Mouse (Mus musculus) forebrain, postnatal 0 days (tissue): ENCODE results near the gene Ptprk. TPM values are rescaled to one million over a fixed set of nuclear protein-coding genes. Genes with fewer than 3 reads are reported as not detected.

Experiments used
- ATAC-seq: fragments of 200-750 bp; cut with Nextera tagmentation; 2 replicates; pipeline ENCODE4 v1.8.0; 2017; ENCODE audit warnings: mild to moderate bottlenecking, moderate library complexity
- DNase-seq: peaks from one replicate; pipeline ENCODE4 v3.0.0-alpha.2; 2015
- H3K27ac ChIP-seq: fragments of 300-500 bp; sonication (generic); 2 replicates; pipeline ENCODE4 v1.5.1; 2014; ENCODE audit warnings: low read depth, mild to moderate bottlenecking, antibody characterized with exemption, low read length, moderate library complexity, mixed read lengths
- H3K27me3 ChIP-seq: fragments of 300-500 bp; sonication (generic); 2 replicates; pipeline ENCODE4 v1.6.1; 2014; ENCODE audit warnings: mild to moderate bottlenecking, low read length, mixed read lengths; ENCODE audit not compliant: insufficient read depth
- H3K36me3 ChIP-seq: fragments of 300-500 bp; sonication (generic); 2 replicates; pipeline ENCODE4 v1.6.1; 2014; ENCODE audit warnings: mild to moderate bottlenecking, moderate library complexity; ENCODE audit not compliant: insufficient read depth
- H3K4me1 ChIP-seq: fragments of 300-500 bp; sonication (generic); 2 replicates; pipeline ENCODE4 v1.6.1; 2014; ENCODE audit warnings: antibody characterized with exemption; ENCODE audit not compliant: insufficient read depth
- H3K4me2 ChIP-seq: fragments of 300-500 bp; sonication (generic); 2 replicates; pipeline ENCODE4 v1.6.1; 2014; ENCODE audit warnings: low read depth, mild to moderate bottlenecking, moderate library complexity
- H3K4me3 ChIP-seq: fragments of 300-500 bp; sonication (generic); 2 replicates; pipeline ENCODE4 v1.5.1; 2014; ENCODE audit warnings: low read depth, low read length, mixed read lengths
- H3K9ac ChIP-seq: fragments of 300-500 bp; sonication (generic); 2 replicates; pipeline ENCODE4 v1.6.1; 2014; ENCODE audit warnings: mild to moderate bottlenecking
- H3K9me3 ChIP-seq: fragments of 300-500 bp; sonication (generic); 2 replicates; pipeline ENCODE4 v1.6.1; 2016; ENCODE audit warnings: low read length
- CTCF ChIP-seq: sonication (generic); IDR thresholded peaks from 2 replicates; pipeline ENCODE4 v1.5.1; 2016; ENCODE audit warnings: antibody characterized with exemption, control low read depth, low read depth
- WGBS: fragments of 180-500 bp; shearing (Covaris S2); extraction: QIAGEN DNeasy Blood & Tissue Kit; methylation state at CpG from one replicate; pipeline ENCODE4 v1.1.7; 2014; 5-methylcytosine and 5-hydroxymethylcytosine counted together
- polyA plus RNA-seq: library from polyadenylated mRNA; unstranded; fragments of >200 nt; fragmentation: Nextera tagmentation; extraction: Ambion mirVana; gene quantifications from 2 replicates; pipeline ENCODE4 v1.2.1, GENCODE M21; 2015
- total RNA-seq: library from RNA; depleted of rRNA; stranded (reverse); fragments of >200 nt; gene quantifications from 2 replicates; pipeline ENCODE4 v1.2.3, GENCODE M21; 2014

The Ptprk gene
- total and polyA plus RNA-seq, 2 experiments from 2014 or later = 27.1 to 66.8 TPM

- Histone ChIP-seq H3K4me2 (peak overlapping the region; percentile 69), H3K4me1 (peaks cover 8% of the 10 kb centered on the region; the same call in 1 of the 2 replicates), H3K27me3 (no peaks in the 10 kb centered on the region), H3K9me3 (no peaks in the 10 kb centered on the region), H3K9ac (peak overlapping the region; percentile 85), H3K36me3 (no peaks in the 10 kb centered on the region), H3K27ac (peak overlapping the region; percentile 87), H3K4me3 (peak overlapping the region; percentile 73)
- DNase-seq (peak; percentile 57), ATAC-seq (no peak)
- TF ChIP-seq CTCF = no peak
- WGBS = under 1% methylated on average over 22 of the region's 22 CpGs
Observed at GRCm38 (mm10) chr10:28075491-28076035, 943 bp downstream of the Ptprk start.

- peak overlapping the region; percentile 87 for H3K27ac ChIP-seq
- peak overlapping the region; percentile 69 for H3K4me2 ChIP-seq
- H3K4me3 ChIP-seq = peak overlapping the region; percentile 73
- TF ChIP-seq CTCF = 0 out of 2 replicates have a peak, but pooled peaks have one; percentile 11
- peaks cover 8% of the 10 kb centered on the region; the same call in 1 of the 2 replicates for H3K4me1 ChIP-seq
- no peaks in the 10 kb centered on the region for H3K36me3 ChIP-seq
- peak; percentile 43 for DNase-seq
- peak overlapping the region; percentile 85 for H3K9ac ChIP-seq
- no peaks in the 10 kb centered on the region for H3K9me3 ChIP-seq
- 1% methylated on average over 30 of the region's 30 CpGs for WGBS
- no peak for ATAC-seq
- no peaks in the 10 kb centered on the region for H3K27me3 ChIP-seq
Observed at GRCm38 (mm10) chr10:28076036-28076855, 1.6 kb downstream of the Ptprk start.

- Histone ChIP-seq H3K4me3 (peak overlapping the region; percentile 73), H3K36me3 (no peaks in the 10 kb centered on the region), H3K27ac (no peak overlapping the region), H3K27me3 (no peaks in the 10 kb centered on the region), H3K4me2 (peak overlapping the region; percentile 69), H3K9ac (peak overlapping the region; percentile 32; the same call in 1 of the 2 replicates), H3K9me3 (no peaks in the 10 kb centered on the region), H3K4me1 (peaks cover 6% of the 10 kb centered on the region; the same call in 1 of the 2 replicates)
- 74% methylated on average over 1 of the region's 1 CpGs for whole genome bisulfite sequencing
- peak; percentile 41 for TF ChIP-seq CTCF
- DNase-seq (peak; percentile 24), ATAC-seq (no peak)
Observed at GRCm38 (mm10) chr10:28078270-28078669, 3.6 kb downstream of the Ptprk start.

GRCm38 (mm10) chr10:28081221-28081620 is 6.6 kb downstream of the Ptprk start:
- H3K4me3 ChIP-seq = no peak overlapping the region
- no peak overlapping the region for H3K27ac ChIP-seq
- H3K27me3 ChIP-seq = no peaks in the 10 kb centered on the region
- ATAC-seq (no peak), DNase-seq (no peak)
- 84% methylated on average over 2 of the region's 2 CpGs for WGBS
- H3K4me1 ChIP-seq = no peaks in the 10 kb centered on the region
- no peak overlapping the region for H3K9ac ChIP-seq
- peak overlapping the region; percentile 69 for H3K4me2 ChIP-seq
- no peak for TF ChIP-seq CTCF
- no peaks in the 10 kb centered on the region for H3K9me3 ChIP-seq
- H3K36me3 ChIP-seq = no peaks in the 10 kb centered on the region

- ATAC-seq = no peak
- Histone ChIP-seq H3K9me3 (no peaks in the 10 kb centered on the region), H3K9ac (no peak overlapping the region), H3K36me3 (no peaks in the 10 kb centered on the region), H3K27ac (no peak overlapping the region), H3K27me3 (no peaks in the 10 kb centered on the region), H3K4me1 (no peaks in the 10 kb centered on the region), H3K4me3 (no peak overlapping the region), H3K4me2 (no peak overlapping the region)
- no peak for DNase-seq
- 59% methylated on average over 2 of the region's 2 CpGs for WGBS
- TF ChIP-seq CTCF = no peak
Observed at GRCm38 (mm10) chr10:28083183-28083582, 8.6 kb downstream of the Ptprk start.

GRCm38 (mm10) chr10:28083625-28084024 is 9.0 kb downstream of the Ptprk start:
- H3K36me3 ChIP-seq = no peaks in the 10 kb centered on the region

GRCm38 (mm10) chr10:28087341-28087740 is 12.7 kb downstream of the Ptprk start:
- no peaks in the 10 kb centered on the region for H3K27me3 ChIP-seq
- no peak for TF ChIP-seq CTCF
- H3K9me3 ChIP-seq = no peaks in the 10 kb centered on the region
- no peak for DNase-seq
- WGBS = 74% methylated on average over 6 of the region's 6 CpGs
- H3K4me3 ChIP-seq = no peak overlapping the region
- no peaks in the 10 kb centered on the region for H3K36me3 ChIP-seq
- H3K27ac ChIP-seq = no peak overlapping the region
- no peak overlapping the region for H3K4me2 ChIP-seq
- H3K4me1 ChIP-seq = no peaks in the 10 kb centered on the region
- ATAC-seq = no peak
- H3K9ac ChIP-seq = no peak overlapping the region

More at GRCm38 (mm10) chr10:28083625-28084024, 9.0 kb downstream of the Ptprk start:
- H3K27ac ChIP-seq = no peak overlapping the region
- H3K4me3 ChIP-seq = no peak overlapping the region
- ATAC-seq = no peak
- no peaks in the 10 kb centered on the region for H3K4me1 ChIP-seq
- no peak for TF ChIP-seq CTCF
- no peak for DNase-seq
- no peak overlapping the region for H3K4me2 ChIP-seq
- no peaks in the 10 kb centered on the region for H3K27me3 ChIP-seq
- H3K9me3 ChIP-seq = no peaks in the 10 kb centered on the region
- 69% methylated on average over 1 of the region's 1 CpGs for WGBS
- H3K9ac ChIP-seq = no peak overlapping the region
